Mouse (Mus musculus) testis, adult 2 months (tissue): ENCODE data around the gene Abcb9. TPM values are rescaled to one million over a fixed set of nuclear protein-coding genes. Genes with fewer than 3 reads are reported as not detected.
A peak's percentile ranks its signal among the peaks of the same experiment; 100 is the strongest.

Experiments
- H3K27ac ChIP-seq: fragments of 200-500 bp; 2 replicates; pipeline ENCODE4 v1.5.1; 2012; ENCODE audit warnings: low read depth, low read length; ENCODE audit not compliant: control insufficient read depth, insufficient read depth
- H3K27me3 ChIP-seq: fragments of 200-500 bp; 2 replicates; pipeline ENCODE4 v1.6.1; 2012; ENCODE audit warnings: mild to moderate bottlenecking, low read length, moderate library complexity; ENCODE audit not compliant: control insufficient read depth, insufficient read depth
- H3K36me3 ChIP-seq: fragments of 200-500 bp; 2 replicates; pipeline ENCODE4 v1.6.1; 2012; ENCODE audit warnings: mild to moderate bottlenecking, low read length; ENCODE audit not compliant: control insufficient read depth, insufficient read depth
- H3K4me1 ChIP-seq: fragments of 200-500 bp; 2 replicates; pipeline ENCODE4 v1.6.1; 2012; ENCODE audit warnings: low read length; ENCODE audit not compliant: control insufficient read depth, insufficient read depth
- H3K4me3 ChIP-seq: fragments of 200-500 bp; 2 replicates; pipeline ENCODE4 v1.5.1; 2012; ENCODE audit warnings: low read depth, mild to moderate bottlenecking, low read length, moderate library complexity, mixed read lengths; ENCODE audit not compliant: control insufficient read depth
- CTCF ChIP-seq: fragments of 200-500 bp; IDR thresholded peaks from 2 replicates; pipeline ENCODE4 v1.5.1; 2012; ENCODE audit warnings: low read depth, mild to moderate bottlenecking, inconsistent platforms, low read length, moderate library complexity; ENCODE audit not compliant: control insufficient read depth, insufficient read depth, insufficient replicate concordance
- POLR2A ChIP-seq: fragments of 200-500 bp; IDR thresholded peaks from 2 replicates; pipeline ENCODE4 v1.6.1; 2012; ENCODE audit warnings: low read depth, mild to moderate bottlenecking, inconsistent platforms, low read length, moderate library complexity; ENCODE audit not compliant: control insufficient read depth
- polyA plus RNA-seq: library from polyadenylated mRNA; depleted of rRNA; stranded (reverse); fragments of >200 nt; gene quantifications from 2 replicates; pipeline ENCODE4 v1.2.3, GENCODE M21; 2012; rRNA removed

Gene Abcb9
- polyA plus RNA-seq = 21.6 and 24.8 TPM in 2 replicates

GRCm38 (mm10) chr5:124095596-124096232, at the start of gene Abcb9:
Abcb9 (minus strand) TSS chr5:124095798.
- peak within 1 kb of the TSS; percentile 99 for H3K4me3 ChIP-seq
- no peaks in the 10 kb centered on the region for H3K36me3 ChIP-seq
- H3K4me1 ChIP-seq = peaks cover 19% of the 10 kb centered on the region
- peak; percentile 63; the same call in 1 of the 2 replicates for TF ChIP-seq POLR2A
- no peak for TF ChIP-seq CTCF
- H3K27ac ChIP-seq = peak within 1 kb of the TSS; percentile 60
- no peaks in the 10 kb centered on the region for H3K27me3 ChIP-seq

- H3K36me3 ChIP-seq = no peaks in the 10 kb centered on the region
- TF ChIP-seq CTCF = no peak
- TF ChIP-seq POLR2A = no peak
Observed at GRCm38 (mm10) chr5:124138066-124138465, 42.5 kb upstream of the Abcb9 start.

GRCm38 (mm10) chr5:124134261-124134660, 38.7 kb upstream of the Abcb9 start:
- no peak for TF ChIP-seq POLR2A
- TF ChIP-seq CTCF = no peak
- Histone ChIP-seq H3K36me3 (no peaks in the 10 kb centered on the region), H3K27me3 (no peaks in the 10 kb centered on the region), H3K27ac (no peak overlapping the region), H3K4me3 (no peak overlapping the region), H3K4me1 (no peaks in the 10 kb centered on the region)

More at GRCm38 (mm10) chr5:124138066-124138465, 42.5 kb upstream of the Abcb9 start:
- Histone ChIP-seq H3K27me3 (no peaks in the 10 kb centered on the region), H3K4me1 (no peaks in the 10 kb centered on the region), H3K4me3 (no peak overlapping the region), H3K27ac (no peak overlapping the region)

GRCm38 (mm10) chr5:124125093-124125492, 29.5 kb upstream of the Abcb9 start:
- Histone ChIP-seq H3K36me3 (no peaks in the 10 kb centered on the region), H3K27me3 (no peaks in the 10 kb centered on the region), H3K27ac (no peak overlapping the region), H3K4me3 (no peak overlapping the region), H3K4me1 (no peaks in the 10 kb centered on the region)
- TF ChIP-seq POLR2A (no peak), CTCF (no peak)

- no peaks in the 10 kb centered on the region for H3K4me1 ChIP-seq
- no peaks in the 10 kb centered on the region for H3K27me3 ChIP-seq
- TF ChIP-seq POLR2A (no peak), CTCF (no peak)
- H3K4me3 ChIP-seq = no peak overlapping the region
- no peaks in the 10 kb centered on the region for H3K36me3 ChIP-seq
- no peak overlapping the region for H3K27ac ChIP-seq
Observed at GRCm38 (mm10) chr5:124122357-124122756, 26.8 kb upstream of the Abcb9 start.

GRCm38 (mm10) chr5:124119204-124119603, 23.6 kb upstream of the Abcb9 start:
- TF ChIP-seq CTCF = no peak
- TF ChIP-seq POLR2A = no peak
- no peaks in the 10 kb centered on the region for H3K36me3 ChIP-seq
- H3K27ac ChIP-seq = no peak overlapping the region

GRCm38 (mm10) chr5:124115990-124116845, 20.6 kb upstream of the Abcb9 start, which contains the start of gene Arl6ip4:
Arl6ip4 (plus strand) TSS chr5:124116089.
- Histone ChIP-seq H3K4me1 (peaks cover 15% of the 10 kb centered on the region), H3K4me3 (peak within 1 kb of the TSS; percentile 95), H3K27ac (peak within 1 kb of the TSS; percentile 79), H3K27me3 (no peaks in the 10 kb centered on the region), H3K36me3 (no peaks in the 10 kb centered on the region)
- TF ChIP-seq POLR2A (peak; percentile 58), CTCF (no peak)

More at GRCm38 (mm10) chr5:124119204-124119603, 23.6 kb upstream of the Abcb9 start:
- Histone ChIP-seq H3K4me1 (peaks cover 7% of the 10 kb centered on the region), H3K27me3 (no peaks in the 10 kb centered on the region), H3K4me3 (no peak overlapping the region)
